Mouse (Mus musculus) cortical plate, adult 2 months (tissue): ENCODE data around the gene Supt5.

Source experiments
- CTCF ChIP-seq: fragments of 200-500 bp; IDR thresholded peaks from 2 replicates; pipeline ENCODE4 v1.5.1; 2011; ENCODE audit warnings: mild to moderate bottlenecking, control low read depth, low read length; ENCODE audit not compliant: insufficient read depth; ENCODE audit errors: extremely low read depth
- POLR2A ChIP-seq: fragments of 200-500 bp; IDR thresholded peaks from 2 replicates; pipeline ENCODE4 v1.6.1; 2011; ENCODE audit warnings: mild to moderate bottlenecking, low read length, control low read depth; ENCODE audit not compliant: insufficient read depth; ENCODE audit errors: extremely low read depth

DNA sequence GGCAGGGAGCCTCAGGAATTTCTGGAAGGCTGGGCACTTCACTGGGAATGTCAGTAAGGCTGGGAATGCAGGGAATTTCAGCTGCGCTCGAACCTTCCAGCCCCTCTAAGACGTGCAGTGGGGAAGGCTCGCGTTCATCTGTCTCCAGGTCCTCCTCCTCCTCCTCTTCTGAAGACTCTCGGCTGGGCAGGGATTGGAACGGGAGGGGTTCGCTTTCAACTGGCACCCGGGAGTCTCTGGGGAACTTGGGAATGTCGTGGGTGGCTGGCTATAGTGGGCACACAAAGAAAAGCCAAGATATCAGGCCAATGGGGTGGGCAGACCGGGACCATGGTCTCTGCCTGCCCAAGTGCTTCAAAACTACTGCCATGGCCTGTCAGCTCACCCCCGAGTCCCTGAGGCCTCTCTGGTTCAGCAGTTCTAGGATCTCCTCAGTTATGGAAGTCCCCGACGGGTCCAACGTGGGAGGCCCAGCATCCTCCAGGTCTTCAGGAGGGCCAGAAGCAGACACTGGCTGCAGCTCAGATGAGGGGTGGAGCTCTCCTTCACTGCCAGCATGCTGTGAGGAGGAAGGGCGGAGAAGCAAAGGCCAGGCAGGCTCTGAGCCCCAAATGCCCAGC lies 24.0 kb upstream of the Supt5 start:
- TF ChIP-seq CTCF (no peak), POLR2A (no peak)
